Mouse (Mus musculus) heart, adult 9 months (tissue): ENCODE results near the gene Hoxa2.

Source experiments
- DNase-seq, 2 experiments: peaks; one replicate each; pipeline ENCODE4 v3.0.0; 2022; ENCODE audit warnings: low spot score in 2 of 2

Gene Hoxa2

DNA sequence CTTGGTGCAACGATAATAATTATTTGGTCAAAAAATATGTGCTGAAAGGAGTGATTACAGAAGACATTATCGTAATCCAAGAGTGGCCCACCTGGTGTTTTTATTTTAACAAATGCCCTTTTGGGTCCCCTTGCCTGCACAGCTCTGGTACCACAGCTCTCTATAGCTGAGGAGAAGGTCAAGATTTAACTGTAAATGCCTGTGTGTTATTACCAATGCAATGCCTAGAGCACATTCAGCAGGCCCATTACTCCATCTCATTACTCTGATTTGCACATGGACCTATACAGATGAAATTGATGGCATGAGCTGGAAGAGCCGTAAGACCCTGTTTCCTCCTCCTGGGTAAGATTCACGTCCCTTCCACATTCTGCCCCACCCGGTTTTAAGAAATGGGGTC lies 25.5 kb downstream of the Hoxa2 start:
- no peak for DNase-seq

- DNase-seq: no peak
Observed at GRCm38 (mm10) chr6:52138576-52138975, 26.1 kb downstream of the Hoxa2 start.

DNA sequence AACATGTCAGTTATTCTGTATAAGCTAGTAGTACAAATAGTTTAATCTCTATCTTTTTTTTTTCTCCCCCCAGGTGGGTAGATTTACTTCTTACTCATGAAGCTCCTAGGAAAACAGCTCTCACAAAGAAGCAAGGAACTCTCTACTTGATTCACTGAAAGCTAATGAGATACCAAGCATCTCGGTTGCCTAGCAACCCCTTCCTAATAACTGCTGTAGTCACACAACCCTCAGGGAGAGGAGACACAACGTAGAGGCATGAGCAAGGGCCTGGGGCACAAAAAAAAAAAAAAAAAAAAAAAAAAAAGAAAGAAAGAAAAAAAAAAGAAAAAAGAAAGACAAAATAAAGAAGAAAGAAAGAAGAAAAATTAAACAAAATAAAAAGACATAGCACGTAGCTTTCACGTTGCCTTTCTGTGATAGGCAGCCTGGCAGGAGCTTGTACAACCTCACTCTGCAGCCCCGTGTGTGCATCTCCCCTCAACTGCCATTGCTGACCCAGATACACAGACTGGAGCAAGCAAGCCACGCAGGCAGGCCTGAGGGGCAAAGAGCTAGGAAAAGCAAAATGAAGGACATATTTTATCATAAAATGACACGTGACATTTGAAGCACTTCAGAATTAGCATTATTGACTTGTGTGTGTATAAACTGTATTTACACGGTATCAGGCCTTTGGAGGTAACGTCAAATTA lies 26.6 kb downstream of the Hoxa2 start:
- DNase-seq: no peak

- no peak for DNase-seq
Observed at GRCm38 (mm10) chr6:52123673-52124072, 41.0 kb downstream of the Hoxa2 start.

GRCm38 (mm10) chr6:52121173-52121572 lies 43.5 kb downstream of the Hoxa2 start:
- DNase-seq: no peak

DNA sequence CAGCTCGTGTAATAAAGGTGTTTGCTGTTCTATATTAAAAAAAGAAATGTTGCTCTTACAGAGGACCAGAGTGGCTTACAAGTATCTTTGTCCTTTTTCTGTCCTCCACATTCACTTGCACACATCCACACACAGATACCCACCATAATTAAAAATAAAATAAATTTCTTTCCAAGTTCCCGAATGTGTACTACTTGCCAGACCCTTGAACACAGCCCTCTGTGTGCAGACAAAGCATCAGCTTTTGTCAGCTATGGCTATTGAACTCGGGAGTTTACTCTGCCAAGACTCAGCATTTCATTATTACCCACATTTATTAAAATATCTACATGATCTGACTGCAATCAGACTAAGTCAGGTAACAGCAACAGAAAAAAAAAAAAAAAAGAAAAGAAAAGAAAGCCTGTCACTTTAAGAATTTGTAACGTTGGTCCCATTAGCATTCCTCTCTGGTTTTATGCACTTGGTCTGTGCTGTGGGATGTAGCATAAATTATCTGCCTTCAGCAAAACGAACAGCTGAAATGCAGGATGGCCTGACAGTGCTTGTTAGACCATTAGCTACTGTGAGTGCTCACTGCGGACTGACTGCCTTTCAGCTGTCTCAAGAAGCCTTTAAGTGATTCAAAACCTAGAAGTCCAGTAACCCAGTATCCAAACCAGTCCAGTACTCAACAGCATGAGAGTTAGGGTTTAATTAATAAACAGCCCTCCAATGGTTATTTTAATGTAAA lies 45.6 kb downstream of the Hoxa2 start:
- DNase-seq: no peak

- no peak for DNase-seq
Observed at GRCm38 (mm10) chr6:52115899-52116298, 48.7 kb downstream of the Hoxa2 start.
